Mouse (Mus musculus) stomach, postnatal 0 days (tissue): ENCODE results near the gene Rtkn2.

ENCODE experiments used
- CTCF ChIP-seq: IDR thresholded peaks from 2 replicates; pipeline ENCODE4 v1.5.1; 2016; ENCODE audit warnings: antibody characterized with exemption, low read depth, mild to moderate bottlenecking, moderate library complexity
- EP300 ChIP-seq: optimal IDR thresholded peaks from 2 replicates; pipeline ENCODE3; 2016; ENCODE audit warnings: antibody characterized with exemption

- TF ChIP-seq CTCF, result no peak
- no peak for TF ChIP-seq EP300
Observed at GRCm38 (mm10) chr10:67966102-67966501, 13.3 kb upstream of the Rtkn2 start.
